Mouse (Mus musculus): Measurements from ENCODE around the gene Cacng8. TPM values are rescaled to one million over a fixed set of nuclear protein-coding genes. Genes with fewer than 3 reads are reported as not detected.

Cacng8 gene
- total RNA-seq, 4 experiments from 2014 or later = 146 to 153 (median 150) TPM

DNA sequence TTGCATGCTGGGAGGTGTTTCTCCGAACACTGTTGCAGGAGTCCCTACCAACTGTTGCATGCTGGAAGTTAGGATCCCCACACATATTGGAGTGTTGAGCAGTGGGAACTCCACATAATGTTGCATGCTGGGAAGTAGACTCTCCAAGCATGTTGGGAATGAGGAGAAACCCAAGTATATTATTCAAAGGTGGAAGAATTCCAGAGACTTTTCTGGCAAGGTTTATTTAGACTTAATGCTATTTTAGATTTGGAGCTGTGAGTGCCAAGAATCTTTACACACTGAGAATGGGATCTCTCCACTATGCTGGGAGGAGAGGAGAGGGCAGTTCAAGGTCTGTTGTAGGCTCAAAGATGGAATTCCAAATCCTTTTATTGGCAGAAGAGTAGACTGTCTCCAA, 41.6 kb downstream of the Cacng8 start:
- no peak for DNase-seq (ENCODE audit: low spot score in 2 of 2)

DNA sequence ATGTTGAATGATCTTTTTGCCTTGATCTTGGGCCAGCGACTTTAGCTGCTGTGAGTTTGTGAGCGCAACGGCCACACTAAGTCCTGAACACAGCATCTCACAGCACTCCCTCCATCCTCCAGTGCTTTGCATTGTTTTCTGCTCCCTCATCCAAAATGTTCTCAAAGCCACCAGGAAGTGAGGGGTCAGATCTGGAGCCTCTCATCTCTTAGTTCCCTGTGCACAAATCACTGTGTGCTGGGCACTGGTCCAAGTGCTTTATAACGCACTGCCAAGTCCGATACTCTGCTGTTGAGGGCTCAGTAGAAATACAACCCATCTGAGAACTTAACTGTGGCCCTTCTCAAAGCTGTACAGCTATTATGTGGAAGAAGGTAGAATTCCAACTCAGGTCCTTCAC, 47.5 kb downstream of the Cacng8 start:
- no peak for DNase-seq (ENCODE audit: low spot score in 2 of 2)

GRCm38 (mm10) chr7:3439984-3440383, 49.5 kb downstream of the Cacng8 start:
- no peak for DNase-seq (ENCODE audit: low spot score in 2 of 2)

DNA sequence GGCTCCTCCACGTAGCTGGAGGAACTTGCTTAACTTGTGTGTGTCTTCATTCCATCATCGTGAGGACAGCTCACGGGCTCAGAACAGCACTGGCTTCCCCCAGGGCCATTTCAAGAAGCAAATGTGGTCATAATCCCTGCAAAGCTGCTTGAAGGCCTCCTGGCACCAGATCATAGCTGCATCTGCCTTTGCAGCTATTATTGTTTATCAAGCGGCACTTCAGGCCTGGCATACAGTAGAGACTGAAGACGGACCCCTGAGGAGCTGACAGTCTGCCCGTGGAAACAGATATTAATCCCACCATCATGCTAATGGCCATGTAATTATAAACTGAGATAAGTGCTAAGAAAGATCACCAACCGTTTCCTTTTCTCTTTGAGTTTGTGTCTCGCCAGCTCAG, 50.0 kb downstream of the Cacng8 start:
- DNase-seq (ENCODE audit: low spot score in 2 of 2) = no peak

DNA sequence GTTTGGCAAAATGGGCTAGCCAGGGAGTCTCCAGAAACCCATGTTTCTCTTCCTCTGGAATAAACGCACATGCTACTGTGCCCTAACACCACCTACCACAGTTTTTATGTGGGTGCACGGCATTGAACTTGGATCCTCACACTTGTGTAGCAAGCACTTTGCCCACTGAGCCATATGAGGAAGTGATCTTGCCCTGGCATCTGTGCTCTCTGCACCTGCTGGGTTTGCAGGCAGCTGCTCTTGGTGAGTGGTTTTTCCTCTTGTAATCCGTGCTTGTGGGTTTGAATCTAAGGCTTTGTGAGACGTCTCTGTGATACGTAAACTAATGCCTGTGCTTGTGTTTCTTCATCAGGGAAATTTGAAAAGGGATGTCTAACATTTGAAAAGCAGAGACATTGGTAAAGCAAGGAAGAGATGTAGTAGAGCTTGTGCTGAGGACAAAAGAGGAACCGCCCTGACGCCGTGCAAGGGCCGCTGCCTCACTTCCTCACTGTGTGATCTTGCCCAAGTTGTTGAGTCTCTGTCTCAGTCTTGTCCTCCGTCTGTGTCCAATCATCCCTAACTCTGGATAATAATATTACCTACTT, 52.1 kb downstream of the Cacng8 start:
- no peak for DNase-seq (ENCODE audit: low spot score in 2 of 2)

GRCm38 (mm10) chr7:3444678-3445077, 54.2 kb downstream of the Cacng8 start:
- no peak for DNase-seq (ENCODE audit: low spot score in 2 of 2)

GRCm38 (mm10) chr7:3446584-3446983, 56.1 kb downstream of the Cacng8 start:
- DNase-seq (ENCODE audit: low spot score in 2 of 2) = no peak

DNA sequence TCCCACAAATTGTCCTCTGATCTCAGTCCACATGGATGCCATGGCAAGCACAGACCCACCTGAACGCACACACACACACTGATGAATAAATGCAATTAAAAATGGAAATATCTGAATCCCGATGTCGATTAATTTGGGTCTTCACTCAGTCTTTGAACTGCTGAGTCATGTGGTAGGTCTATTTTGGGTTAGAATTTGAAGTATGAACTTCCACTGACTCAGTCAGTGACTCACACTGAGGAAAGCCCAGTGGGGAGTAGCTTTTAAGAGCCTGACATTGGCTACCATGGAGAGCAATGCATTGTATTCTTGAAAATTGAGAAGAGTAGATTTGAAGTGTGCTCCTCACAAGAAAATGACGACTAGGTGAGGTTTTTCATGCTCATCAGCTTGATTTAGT, 56.5 kb downstream of the Cacng8 start:
- DNase-seq (ENCODE audit: low spot score in 2 of 2) = no peak

- peak; percentile 50 to 63 for DNase-seq (ENCODE audit: low spot score in 2 of 2)
These were observed 58.4 kb downstream of the Cacng8 start for GRCm38 (mm10) chr7:3448737-3449454.

DNA sequence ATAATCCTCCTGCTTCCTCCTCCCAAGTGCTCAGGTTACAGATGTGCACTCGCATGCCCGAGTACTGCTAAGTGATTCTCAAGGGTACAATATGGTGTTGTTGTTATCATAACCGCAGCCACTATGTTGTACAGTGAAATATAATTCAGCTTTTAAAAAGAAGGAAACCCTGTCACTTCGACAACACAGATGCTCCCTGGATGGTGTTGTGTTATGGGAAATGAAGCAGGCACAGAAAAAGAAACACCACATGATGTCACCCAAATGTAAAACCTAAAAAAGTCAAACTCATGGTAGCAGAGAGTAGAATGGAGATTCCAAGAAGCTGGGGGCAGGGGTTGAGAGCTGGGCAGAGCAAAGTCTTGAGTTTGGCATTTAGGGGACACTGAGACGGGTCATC, 60.2 kb downstream of the Cacng8 start:
- DNase-seq (ENCODE audit: low spot score in 2 of 2) = no peak

GRCm38 (mm10) chr7:3451161-3451560, 60.7 kb downstream of the Cacng8 start:
- no peak for DNase-seq (ENCODE audit: low spot score in 2 of 2)

- no peak for DNase-seq (ENCODE audit: low spot score in 2 of 2)
These were observed 62.5 kb downstream of the Cacng8 start for GRCm38 (mm10) chr7:3452821-3453485.

- no peak for DNase-seq (ENCODE audit: low spot score in 2 of 2)
These were observed 63.2 kb downstream of the Cacng8 start for GRCm38 (mm10) chr7:3453486-3454183.

- DNase-seq (ENCODE audit: low spot score in 2 of 2) = no peak
These were observed 66.8 kb downstream of the Cacng8 start for GRCm38 (mm10) chr7:3457111-3457840.

DNA sequence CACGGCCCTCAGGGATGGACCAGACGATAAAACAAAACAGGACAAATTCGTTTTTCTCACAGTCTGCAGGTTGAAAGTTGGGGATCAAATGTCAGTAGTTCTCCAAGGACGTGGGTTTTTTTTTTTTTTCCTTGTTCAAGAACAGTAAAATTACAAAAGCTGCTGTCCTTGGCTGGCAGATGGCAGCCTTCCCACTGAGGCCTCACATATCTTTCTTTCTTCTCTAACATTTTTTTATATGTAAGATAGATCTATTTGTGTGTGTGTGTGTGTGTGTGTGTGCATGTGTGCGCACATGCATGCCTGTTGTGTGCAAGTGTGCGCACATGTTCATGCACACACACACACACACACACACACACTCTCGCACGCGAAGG, 67.3 kb downstream of the Cacng8 start:
- no peak for DNase-seq (ENCODE audit: low spot score in 2 of 2)

DNA sequence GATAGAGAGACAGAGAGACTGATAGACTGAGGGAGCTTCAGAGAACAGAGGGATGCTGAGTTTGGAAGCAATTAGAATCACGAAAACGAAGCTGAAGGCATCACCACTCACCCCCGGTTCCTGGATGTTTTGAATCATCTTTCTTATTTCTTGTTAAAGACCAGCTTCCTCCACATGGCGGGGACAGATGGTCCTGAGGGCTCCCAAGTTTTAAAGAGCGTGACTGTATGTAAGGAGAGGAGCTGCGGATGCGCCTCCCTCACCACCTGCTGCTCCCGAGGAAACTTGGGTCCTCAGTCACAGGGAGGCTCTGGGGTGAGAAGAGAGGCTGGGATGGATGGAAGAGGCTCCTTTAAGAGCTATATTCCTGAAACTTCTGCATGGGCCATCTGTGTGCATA, 69.8 kb downstream of the Cacng8 start:
- DNase-seq (ENCODE audit: low spot score in 2 of 2) = peak in 1 of 2 experiments; percentile 85

DNA sequence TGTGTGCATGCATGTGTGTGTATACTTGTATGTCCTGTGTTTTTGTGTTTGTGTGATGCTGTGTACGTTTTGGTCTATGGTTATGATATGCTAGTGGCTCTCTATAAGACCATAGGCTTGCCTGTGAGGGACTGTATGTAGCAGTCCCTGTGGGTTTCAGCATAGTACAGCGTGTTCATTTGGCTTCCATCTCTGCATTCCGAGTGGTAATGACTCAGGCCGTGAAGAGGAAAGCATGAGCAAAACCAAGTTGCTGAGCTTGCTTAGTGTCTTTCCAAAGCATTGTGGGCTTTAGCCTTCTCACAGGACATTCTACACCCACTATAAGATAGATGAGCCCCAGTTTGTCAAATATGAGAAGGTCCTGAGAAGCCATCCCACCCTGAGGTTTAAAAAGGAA, 72.8 kb downstream of the Cacng8 start:
- DNase-seq (ENCODE audit: low spot score in 2 of 2) = no peak

All from left cerebral cortex, adult 8-10 months (tissue).